Mouse (Mus musculus) liver (tissue): ENCODE data around the gene Jmy.
"Not testable (repeated sequence)": the region's sequence is repeated elsewhere in the genome, so short reads cannot be mapped to it uniquely, and the experiment has no call there.

ENCODE experiments used
- DNase-seq: peaks from one replicate; pipeline ENCODE4 v3.0.0-alpha.2; 2020; ENCODE audit warnings: mixed read lengths

Gene Jmy

DNA sequence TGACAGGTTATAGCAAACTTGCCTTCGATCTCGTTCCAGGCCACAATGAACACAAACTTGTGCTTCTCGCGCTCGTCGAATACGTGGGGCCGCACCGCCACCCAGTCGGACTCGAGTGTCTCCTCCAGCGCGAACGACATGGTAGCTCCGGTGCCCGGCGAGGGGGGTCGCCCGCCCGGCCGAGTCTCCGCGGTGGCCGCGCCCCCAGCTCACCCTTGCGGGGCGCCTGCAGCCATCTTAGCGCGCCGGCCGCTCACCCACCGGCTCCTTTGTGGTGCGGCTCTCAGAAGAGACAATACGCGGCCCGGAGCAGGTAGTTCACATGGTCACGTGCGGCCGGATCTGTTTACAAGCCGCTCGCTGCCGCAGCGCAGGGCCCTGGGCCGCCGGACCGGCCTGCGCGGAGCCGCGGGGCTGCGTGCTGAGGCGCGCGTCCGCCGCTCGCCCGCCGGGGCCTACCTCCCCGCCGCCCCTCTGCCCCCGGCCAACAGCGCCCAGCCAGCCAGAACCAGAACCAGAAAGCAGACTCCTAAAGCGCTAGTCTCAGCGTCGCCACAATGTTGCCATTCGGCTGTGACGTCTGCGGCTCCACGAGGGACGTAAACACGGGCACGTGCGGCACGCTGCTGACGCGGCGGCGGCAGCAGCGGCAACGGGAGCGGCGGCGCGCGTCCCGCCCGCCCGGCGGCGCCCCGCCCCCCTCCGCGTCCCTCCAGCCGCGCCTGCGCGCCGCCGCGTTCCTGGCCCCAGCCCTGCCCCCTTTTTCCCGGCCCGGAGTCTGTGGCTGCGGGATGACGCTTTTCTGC, at the start of gene Jmy:
Jmy (minus strand) TSS at position 642 of the 806 bp plus-strand sequence.
- peak; percentile 91 for DNase-seq

DNA sequence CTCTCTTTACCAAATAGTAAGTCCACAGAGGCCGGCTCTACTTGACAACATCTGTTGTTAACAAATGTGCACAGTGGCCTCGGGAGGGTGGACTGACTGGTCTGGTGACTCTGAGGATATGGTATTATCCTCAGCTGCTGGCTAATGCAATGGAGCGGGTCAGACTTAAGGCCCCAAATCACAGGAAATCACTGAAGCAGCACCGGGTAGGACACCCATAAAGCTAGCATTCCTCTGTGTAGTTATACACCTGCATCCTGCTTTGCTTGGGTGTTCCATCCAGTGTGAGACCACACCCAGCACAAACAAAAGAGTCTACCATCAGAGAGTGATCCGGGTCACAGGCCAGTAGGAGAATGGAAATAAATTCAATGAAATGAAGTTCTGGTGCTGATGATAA, 48.0 kb upstream of the Jmy start:
- no peak for DNase-seq

DNA sequence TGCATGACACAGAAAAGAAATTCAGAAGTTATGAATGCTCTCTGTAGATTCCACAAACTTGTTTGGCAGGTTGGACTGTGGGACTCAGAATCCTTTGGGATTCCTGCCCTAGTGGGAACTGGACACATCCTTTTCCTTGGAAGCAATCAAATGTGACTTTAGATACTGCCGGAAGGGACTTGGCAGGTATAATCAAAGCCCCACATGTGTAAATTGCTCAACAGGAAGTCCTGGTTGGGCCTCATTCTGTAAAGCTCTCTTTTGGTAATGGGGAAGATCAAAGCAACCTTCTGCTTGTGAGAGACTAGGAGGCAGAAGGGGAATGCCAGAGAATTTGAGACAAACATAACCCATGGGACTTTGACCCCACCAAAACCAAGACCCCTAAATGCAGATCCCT, 46.4 kb upstream of the Jmy start:
- no peak for DNase-seq

DNA sequence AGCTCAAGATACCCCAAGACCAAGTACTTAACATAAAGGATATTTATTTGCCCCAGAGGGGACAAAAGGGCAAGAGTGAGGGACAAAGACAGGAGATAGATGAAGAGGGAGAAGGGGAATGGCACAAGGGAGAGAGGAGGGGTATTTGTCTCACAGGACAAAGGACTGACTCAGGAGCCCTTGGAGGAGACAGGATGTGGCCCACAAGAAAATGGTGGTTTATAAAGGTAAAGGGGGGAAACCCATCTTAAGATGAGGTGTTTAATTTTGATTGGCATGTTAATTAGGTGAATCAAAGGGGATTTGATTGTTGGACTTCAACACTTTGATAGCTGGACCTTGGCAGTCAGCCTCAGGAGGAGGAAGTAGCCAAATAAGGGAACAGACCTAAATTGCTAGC, 44.7 kb upstream of the Jmy start:
- no peak for DNase-seq

DNA sequence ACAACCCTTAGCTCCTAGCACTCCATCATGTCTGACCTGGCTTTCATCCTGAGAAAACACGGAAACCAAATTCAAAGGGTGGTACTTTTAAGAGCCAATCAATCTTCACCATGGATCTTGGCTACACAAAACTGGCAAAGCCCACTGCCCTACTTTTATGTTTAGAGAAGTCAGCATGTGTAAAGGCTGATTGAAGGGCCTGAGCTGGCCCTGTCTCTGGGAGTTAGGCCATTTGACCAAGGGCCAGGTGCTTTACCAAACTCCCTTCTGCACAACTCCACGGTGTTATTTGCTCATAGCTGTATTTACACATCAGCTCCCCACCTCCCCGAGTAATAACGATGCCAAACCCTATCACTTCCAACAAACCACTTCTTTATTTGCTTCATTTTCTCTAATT, 39.7 kb upstream of the Jmy start:
- DNase-seq = no peak

DNA sequence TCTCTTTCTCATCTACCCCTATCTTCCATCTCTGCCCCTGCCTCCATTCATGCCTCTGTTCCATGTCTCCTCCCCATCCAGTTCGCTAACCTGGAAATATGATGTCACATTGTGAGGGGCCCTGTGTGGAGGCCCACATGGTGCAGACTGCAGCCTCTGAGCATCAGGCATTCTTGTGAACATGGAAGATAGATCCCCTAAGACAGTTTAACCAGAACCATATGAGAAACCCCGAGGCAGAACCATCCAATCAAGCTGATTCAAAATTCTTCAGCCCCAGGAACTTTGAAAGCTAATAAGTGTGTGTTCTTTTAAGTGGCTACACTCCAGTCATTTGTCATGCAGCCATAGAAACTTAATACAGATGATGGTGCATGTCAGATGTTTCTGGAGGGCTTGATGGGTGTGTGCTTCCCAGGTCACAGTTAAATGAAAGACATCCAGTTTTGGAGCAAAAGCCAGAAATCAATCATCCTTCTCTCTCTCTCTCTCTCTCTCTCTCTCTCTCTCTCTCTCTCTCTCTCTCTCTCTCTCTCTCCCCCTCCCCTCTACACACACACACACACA, 19.2 kb upstream of the Jmy start:
- no peak for DNase-seq

DNA sequence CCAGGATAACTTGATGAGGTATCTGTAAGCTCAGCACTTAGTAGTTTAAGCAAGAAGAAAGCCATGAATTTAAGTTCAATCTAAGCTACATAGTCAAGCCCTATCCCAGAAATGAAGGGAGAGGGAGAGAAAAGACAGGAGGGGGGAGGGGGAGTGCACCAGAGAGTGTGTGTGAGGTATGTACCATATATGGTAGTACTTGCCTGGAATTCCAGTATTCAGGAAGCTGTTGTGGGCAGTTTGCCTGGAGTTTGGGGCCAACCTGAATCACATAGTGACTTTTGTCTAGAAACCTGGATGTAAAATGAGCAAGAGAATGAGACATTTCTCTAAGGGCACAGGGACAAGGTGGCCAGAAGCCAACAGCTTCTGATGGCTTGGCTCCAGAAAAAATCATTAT, 17.6 kb upstream of the Jmy start:
- no peak for DNase-seq

DNA sequence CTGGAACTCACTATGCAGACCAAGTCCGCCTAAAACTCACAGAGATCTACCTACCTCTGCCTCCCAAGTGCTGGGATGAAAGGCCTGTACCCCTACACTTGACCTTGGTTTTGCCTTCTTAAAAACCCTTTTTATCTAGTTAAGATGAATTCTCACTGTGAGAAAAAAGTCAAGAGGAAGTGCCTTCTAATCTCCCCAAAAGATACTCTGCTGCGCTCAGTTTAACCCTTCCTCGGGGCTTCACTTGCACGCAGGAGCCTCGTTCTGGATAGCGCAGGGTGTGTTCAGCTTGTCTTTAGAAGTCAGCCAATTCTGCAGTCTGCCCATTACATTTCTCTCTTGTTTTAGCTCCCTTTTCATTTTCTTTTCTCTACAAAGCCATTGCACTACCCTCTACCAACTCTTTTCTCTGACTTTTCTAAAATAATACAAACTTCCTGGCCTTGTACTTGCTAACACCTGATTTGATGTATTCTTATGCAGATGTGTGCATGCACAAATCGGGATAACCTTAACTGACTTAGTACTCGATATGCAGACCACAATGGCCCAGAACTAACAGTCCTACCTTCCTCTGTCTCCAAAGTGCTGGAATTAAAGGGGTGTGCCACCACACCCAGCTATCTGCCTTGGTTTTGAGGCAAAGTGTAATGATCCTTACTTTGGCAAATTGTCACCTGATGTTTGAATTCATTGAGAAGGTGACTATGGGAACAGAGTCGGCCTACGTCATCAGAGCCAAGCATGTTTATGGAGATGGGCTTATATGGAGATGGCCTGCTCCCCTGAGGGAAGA, 14.6 kb upstream of the Jmy start:
- no peak for DNase-seq

DNA sequence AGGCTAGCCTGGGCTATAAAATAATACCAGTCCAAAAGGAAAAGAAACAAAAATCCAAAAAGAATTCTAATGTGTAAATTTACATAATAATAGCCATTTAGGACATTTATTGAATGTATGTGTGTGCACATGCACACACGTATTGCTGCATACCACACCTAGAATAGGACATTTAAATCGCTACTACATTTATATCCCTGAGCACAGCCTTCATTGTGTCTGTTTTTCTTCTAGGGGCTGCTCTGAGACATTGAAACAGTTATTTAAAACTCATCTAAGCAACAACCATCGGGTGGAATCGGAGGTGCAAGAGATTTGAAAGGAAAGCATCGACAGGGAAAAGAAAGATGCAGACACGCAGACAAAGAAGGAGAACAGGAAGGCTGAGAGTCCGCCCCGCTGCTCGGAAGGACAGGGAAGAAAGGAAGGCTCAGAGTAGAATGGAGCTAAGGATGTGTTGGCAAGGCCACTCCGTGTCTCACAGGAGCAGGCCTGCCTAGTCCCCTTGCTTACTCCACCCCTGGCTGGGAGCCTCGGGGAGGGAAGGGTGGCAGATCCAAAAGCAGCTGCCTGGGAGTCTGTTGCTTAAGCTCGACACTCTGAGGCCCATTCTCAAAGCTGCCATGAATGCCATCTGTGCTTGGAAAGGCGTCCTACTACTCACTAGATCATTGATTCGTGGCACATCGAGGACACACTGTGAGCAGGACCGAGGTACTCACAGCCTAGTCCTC, 11.0 kb upstream of the Jmy start:
- DNase-seq = no peak

DNA sequence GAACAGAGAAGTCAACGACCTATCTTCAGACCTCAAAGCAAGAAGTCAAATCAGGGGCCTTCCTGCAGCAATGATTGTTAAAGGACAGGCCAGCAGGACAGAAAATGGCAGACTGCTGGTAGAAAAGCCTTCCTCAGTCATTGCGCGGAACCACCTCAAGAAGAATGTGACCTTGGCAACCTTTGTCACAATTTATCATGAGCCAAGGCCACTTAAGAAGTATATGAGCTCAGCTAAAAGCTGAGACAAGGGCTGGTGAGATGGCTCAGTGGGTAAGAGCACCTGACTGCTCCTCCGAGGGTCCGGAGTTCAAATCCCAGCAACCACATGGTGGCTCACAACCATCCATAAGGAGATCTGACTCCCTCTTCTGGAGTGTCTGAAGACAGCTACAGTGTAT, 7.3 kb upstream of the Jmy start:
- not testable (repeated sequence) for DNase-seq

DNA sequence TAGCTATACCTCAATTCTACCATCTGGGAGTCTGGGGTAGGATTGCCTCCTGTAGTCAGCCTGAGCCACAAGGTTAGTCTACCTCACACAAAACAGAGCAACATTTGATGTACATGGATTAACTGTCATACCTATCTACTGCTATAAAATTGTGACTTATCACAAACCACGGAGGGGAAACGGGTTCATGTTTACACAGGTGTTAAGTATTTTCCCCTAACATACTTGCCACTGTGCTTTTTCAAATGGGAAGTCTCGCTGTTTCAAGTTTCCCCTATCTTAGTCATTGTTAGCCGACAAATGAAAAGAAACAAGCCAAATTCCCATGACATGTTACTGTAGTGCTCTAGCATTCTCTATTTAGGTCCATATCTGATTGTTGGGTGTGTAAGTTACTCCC, 2.1 kb upstream of the Jmy start:
- DNase-seq = no peak

DNA sequence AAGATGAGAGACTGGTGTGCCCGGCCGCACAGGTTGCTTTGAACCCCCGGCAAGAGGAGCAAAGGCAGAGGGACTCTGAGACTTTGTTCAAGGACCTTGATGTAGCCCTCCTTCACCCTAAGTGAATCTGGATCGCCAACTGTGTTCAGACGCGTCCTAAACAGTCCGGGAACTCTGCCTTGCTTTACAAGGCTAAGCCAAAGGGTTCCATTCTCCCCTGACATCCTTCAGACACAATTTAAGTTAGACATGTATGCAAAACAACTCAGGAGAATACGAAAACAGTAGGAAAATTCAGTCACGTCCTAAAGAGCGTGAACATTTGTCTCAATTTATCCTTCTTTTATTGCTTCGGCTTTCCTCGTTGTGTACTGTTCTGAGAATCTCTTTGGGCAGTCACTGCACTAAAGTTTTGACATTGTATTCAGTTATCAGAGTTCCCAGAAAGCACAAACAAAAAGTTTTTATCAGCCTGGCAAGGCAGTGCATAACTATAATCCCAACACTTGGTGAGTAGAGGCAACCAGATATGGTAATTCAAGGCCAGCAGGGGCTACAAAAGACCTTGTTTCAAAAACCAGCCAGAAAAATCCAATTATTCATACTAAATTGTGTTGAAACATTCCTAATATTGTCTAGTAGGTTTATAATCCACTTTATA, 495 bp upstream of the Jmy start:
- DNase-seq = no peak

DNA sequence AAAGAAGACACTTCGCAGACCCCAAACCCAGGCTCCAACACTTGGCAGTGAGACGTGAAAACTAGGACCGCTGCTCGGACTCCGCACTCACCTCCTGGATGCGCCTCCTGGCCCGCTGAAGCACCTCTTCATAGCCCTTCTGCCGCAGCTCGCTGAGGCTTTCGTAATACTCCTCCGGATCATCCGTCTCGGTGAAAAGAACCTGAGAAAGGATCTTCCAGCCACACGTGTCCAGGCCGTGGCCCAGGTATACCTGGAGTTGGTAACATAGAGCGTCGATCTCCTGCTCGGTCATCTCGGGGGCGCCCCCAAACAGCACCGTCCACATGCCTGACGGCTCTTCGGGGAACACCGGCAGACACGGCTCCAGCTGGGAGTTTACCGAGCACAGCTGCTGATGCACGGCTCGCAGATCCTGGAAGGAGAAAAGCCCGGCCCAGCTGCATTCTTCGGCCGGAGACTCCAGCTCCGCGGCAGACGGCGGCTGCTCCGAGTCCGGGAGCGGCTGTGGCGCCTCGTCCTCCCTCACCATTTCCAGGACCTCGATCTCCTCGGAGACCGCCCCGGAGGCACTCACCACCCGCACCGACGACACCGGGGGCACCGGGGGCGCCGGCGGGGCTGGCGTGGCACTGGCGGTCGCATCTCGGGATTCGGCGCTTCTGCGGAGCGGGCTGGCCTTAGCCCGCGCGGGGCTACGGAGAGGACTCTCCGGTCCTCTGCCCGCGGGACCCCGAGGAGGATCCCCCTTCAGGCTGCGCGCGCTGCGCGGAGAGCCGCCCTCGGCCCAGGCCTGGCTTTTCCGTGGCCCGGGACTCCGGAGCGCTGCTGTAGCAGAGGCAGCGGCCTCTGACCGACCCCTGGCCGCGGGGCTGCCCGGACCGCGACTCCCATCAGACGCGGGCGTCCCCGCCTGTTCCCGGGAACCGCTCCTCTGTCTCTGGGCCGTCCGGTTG, 1.1 kb downstream of the Jmy start:
- peak; percentile 70 for DNase-seq

DNA sequence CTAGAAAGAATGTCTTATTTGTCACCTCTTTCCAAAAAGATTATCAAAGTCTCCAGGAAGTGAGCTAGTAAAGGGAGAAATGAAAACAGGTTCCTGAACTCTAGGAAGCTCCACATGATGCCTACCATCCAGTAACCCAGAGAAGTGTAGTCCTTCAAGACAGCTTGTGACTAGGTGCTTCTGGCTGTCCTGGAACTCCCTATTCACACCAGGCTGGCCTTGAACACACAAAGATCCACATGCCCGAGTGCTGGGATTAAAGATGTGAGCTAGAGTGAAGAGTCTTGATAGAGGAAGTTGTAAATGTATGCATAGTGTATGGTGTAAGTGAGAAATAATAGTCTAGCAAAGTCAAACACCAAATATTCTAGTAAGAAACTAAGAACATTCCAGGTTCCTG, 2.6 kb downstream of the Jmy start:
- peak; percentile 31 for DNase-seq

DNA sequence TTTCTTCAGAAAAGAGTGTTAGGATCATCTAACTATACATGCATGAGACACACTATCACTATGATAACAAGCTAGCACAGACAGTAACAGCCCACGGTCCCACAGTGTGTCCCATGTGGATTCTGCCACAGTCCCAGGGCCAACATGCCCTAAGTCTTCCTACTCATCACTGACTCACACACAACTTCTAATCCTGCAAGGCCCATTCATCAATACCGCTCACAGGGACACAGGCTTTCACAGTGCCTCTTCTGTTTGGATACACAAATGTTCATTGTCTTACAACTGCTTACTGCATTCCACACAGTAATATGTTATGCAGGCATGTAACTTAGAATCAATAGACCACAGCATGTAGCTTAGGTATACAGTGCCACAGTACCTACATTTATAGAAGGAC, 11.1 kb downstream of the Jmy start:
- no peak for DNase-seq

DNA sequence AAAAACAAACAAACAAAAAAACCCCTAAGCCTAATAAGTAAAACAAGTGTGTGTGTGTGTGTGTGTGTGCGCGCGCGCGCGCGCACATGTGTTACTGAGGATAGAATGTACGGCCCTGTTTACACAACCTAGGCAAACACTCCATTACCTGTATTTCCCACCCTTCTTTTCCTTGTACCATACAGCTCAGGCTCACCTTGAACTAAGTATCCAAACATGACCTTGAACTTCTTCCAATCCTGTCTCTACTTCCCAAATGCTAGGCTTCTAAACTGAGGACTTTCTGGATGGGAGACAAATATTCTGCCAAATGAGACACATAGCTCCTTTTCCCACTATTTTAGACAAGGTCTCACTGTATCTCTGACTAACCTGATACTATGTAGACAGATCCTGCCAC, 11.9 kb downstream of the Jmy start:
- no peak for DNase-seq

DNA sequence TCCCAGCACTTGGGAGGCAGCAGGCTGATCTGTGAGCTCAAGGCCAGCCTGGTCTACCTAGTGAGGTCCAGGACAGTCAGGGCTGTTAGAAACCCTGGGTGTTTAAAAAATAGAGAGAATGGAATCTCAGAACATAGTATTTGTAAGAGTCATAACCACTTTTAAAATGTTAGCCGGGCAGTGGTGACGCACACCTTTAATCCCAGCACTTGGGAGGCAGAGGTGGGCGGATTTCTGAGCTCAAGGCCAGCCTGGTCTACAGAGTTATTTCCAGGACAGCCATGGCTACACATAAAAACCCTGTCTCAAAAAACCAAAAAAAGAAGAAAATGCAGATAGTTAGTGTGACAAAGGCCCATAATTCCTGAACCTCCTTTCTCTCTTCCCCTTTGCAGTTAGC, 15.3 kb downstream of the Jmy start:
- no peak for DNase-seq

DNA sequence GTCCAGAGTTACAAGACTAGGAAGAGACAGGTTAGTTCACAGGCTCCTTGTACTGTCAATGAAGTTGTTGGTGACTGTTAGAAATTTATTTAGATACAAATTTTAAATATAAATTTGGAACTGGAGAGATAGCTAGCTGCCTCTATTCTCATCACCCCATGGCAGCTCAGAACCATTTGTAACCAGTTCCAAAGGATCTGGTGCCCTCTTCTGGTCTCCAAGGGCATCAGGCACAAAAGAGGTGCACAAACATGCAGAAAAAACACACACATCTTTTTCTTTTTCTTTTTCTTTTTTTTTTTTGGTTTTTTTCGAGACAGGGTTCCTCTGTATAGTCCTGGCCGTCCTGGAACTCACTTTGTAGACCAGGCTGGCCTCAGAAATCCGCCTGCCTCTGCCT, 18.5 kb downstream of the Jmy start:
- DNase-seq = no peak

DNA sequence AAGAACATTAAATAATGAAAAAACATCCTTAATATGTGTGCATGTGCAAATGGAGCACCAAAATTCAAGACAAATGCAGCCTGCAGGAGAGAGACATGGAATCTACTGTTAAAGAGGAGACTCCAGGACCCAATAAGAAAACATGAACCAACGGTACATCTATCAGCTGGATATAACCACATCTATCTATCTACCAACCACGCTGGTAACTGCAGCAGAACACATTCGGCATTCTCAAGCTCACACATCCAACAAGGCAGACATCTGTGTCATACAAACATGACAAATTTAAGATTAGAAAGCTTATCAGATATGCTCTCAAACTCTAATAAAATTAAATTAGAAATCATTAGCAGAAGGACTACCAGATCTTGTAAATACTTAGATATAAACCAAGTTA, 21.3 kb downstream of the Jmy start:
- DNase-seq = no peak

DNA sequence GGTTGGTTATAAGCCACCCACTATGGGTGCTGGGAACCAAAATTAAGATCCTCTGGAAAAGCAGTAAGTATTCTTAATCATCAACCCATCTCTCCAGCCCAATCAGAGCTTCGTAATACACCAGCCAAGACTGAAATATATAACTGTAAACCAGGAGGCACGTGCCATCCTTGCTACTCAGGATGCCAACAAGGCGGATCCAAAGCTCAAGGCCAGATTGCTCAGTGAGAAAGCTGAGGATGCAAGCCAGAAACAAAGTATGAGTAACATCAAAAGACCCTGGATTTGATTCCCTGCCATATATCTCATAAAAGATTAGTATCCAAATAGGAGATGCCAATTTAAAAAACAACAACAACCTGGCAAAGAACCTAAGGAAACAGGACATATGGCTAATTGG, 31.3 kb downstream of the Jmy start:
- no peak for DNase-seq

DNA sequence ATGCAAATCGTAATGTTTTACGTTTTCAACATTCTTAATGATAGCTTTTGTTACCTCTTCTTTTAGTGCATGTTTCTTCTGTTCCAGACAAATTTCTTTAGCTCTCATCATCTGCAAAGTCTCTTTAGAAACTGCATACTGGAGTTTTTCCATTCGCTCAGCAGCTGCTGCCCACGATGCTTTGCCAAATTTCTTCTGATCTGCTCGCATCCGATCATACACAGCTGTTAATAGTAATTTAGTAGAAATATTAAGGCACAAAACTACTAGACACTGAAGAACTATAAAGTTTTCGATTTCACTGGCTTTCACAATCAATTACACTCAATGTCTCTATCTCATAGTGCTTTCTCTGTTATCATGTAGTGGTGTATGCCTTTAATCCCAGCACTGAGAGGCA, 40.0 kb downstream of the Jmy start:
- no peak for DNase-seq

DNA sequence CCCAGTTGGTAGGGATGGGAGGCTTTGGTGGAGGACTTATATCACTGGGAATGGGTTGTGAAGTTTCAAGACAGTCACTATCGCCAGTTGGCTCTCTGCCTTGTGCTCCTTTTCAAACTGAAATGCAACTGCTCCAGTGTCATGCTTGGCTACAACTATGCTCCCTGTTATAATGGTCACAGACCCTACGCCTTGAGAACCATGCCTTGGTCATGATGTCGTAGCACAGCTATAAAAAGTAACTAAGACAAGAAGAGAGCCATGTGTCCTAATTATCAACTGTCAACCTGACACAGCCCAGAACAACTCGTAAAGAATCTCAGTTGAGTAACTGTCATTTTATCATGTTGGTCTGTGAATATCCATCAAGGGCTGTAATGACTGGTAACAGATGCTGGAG, 41.0 kb downstream of the Jmy start:
- no peak for DNase-seq
